Mouse (Mus musculus) v-Abl transformed pro-B cells (cell line): ENCODE results near the gene Slc35g3.

Experiments used
- in situ Hi-C, 2 experiments: fragments of 400-800 bp; cut with MboI; formaldehyde crosslinking; loops; one replicate each; pipeline ENCODE4 v1.15.1; 2025; ENCODE audit not compliant: unreplicated experiment in 2 of 2

The Slc35g3 gene

GRCm38 (mm10) chr11:69758478-69758970 is 3.2 kb downstream of the Slc35g3 start, which contains the start of gene Polr2a:
Gene Polr2a (minus strand): TSS chr11:69758637.
- in situ Hi-C loops: loop anchor here (5.0 to 10.0 kb wide), 4 partner anchors 44 to 124 kb away; partner anchors contain the start of genes Fgf11 (in 2 of the 2), Eif4a1 (in 1 of the 2), Fxr2 (in 1 of the 2) and Tmem95 (in 1 of the 2)

GRCm38 (mm10) chr11:69758090-69758456 is 3.7 kb downstream of the Slc35g3 start:
- in situ Hi-C loops: loop anchor here (5.0 to 10.0 kb wide), 4 partner anchors 44 to 123 kb away; partner anchors contain the start of genes Fgf11 (in 2 of the 2), Eif4a1 (in 1 of the 2), Fxr2 (in 1 of the 2) and Tmem95 (in 1 of the 2)

GRCm38 (mm10) chr11:69757303-69758089 is 4.3 kb downstream of the Slc35g3 start:
- in situ Hi-C loops: loop anchor here (5.0 to 10.0 kb wide), 4 partner anchors 45 to 123 kb away; partner anchors contain the start of genes Fgf11 (in 2 of the 2), Eif4a1 (in 1 of the 2), Fxr2 (in 1 of the 2) and Tmem95 (in 1 of the 2)

- in situ Hi-C loops: loop anchor here (5.0 to 10.0 kb wide), 4 partner anchors 48 to 123 kb away; partner anchors contain the start of genes Fgf11 (in 2 of the 2), Eif4a1 (in 1 of the 2), Fxr2 (in 1 of the 2) and Tmem95 (in 1 of the 2)
Observed at GRCm38 (mm10) chr11:69754701-69755100, 7.1 kb downstream of the Slc35g3 start.

GRCm38 (mm10) chr11:69754233-69754632 is 7.5 kb downstream of the Slc35g3 start:
- in situ Hi-C loops: loop anchor here in 1 of 2 experiments (10.0 kb wide), 1 partner anchor 119 kb away; the partner anchor contains the start of gene Fxr2

GRCm38 (mm10) chr11:69752686-69753085 is 9.1 kb downstream of the Slc35g3 start:
- in situ Hi-C loops: loop anchor here in 1 of 2 experiments (10.0 kb wide), 1 partner anchor 118 kb away; the partner anchor contains the start of gene Fxr2

- in situ Hi-C loops: loop anchor here in 1 of 2 experiments (10.0 kb wide), 1 partner anchor 117 kb away; the partner anchor contains the start of gene Fxr2
Observed at GRCm38 (mm10) chr11:69751635-69752034, 10.1 kb downstream of the Slc35g3 start.

GRCm38 (mm10) chr11:69731408-69731807 is 30.4 kb downstream of the Slc35g3 start:
- in situ Hi-C loops: loop anchor here (5.0 kb wide), 2 partner anchors 146 to 221 kb away; partner anchors contain the start of gene Tmem95 (in 2 of the 2)

GRCm38 (mm10) chr11:69729063-69729462 is 32.7 kb downstream of the Slc35g3 start:
- in situ Hi-C loops: loop anchor here in 1 of 2 experiments (10.0 kb wide), 1 partner anchor 226 kb away; no protein-coding TSS in a partner anchor

GRCm38 (mm10) chr11:69725951-69726350 is 35.8 kb downstream of the Slc35g3 start:
- in situ Hi-C loops: loop anchor here in 1 of 2 experiments (10.0 kb wide), 1 partner anchor 229 kb away; no protein-coding TSS in a partner anchor

GRCm38 (mm10) chr11:69723074-69723473 is 38.7 kb downstream of the Slc35g3 start:
- in situ Hi-C loops: loop anchor here (10.0 to 25.0 kb wide), 2 partner anchors 232 to 464 kb away; no protein-coding TSS in a partner anchor

GRCm38 (mm10) chr11:69720852-69721251 is 40.9 kb downstream of the Slc35g3 start:
- in situ Hi-C loops: loop anchor here (10.0 to 25.0 kb wide), 2 partner anchors 234 to 466 kb away; no protein-coding TSS in a partner anchor

GRCm38 (mm10) chr11:69719423-69719822 is 42.3 kb downstream of the Slc35g3 start:
- in situ Hi-C loops: loop anchor here in 1 of 2 experiments (25.0 kb wide), 1 partner anchor 468 kb away; no protein-coding TSS in a partner anchor

- in situ Hi-C loops: loop anchor here in 1 of 2 experiments (25.0 kb wide), 1 partner anchor 469 kb away; no protein-coding TSS in a partner anchor
Observed at GRCm38 (mm10) chr11:69718661-69719060, 43.1 kb downstream of the Slc35g3 start.

GRCm38 (mm10) chr11:69716953-69717352 is 44.8 kb downstream of the Slc35g3 start:
- in situ Hi-C loops: loop anchor here in 1 of 2 experiments (25.0 kb wide), 1 partner anchor 470 kb away; no protein-coding TSS in a partner anchor

- in situ Hi-C loops: loop anchor here in 1 of 2 experiments (25.0 kb wide), 1 partner anchor 471 kb away; no protein-coding TSS in a partner anchor
Observed at GRCm38 (mm10) chr11:69715929-69716328, 45.8 kb downstream of the Slc35g3 start.

- in situ Hi-C loops: loop anchor here in 1 of 2 experiments (25.0 kb wide), 1 partner anchor 472 kb away; no protein-coding TSS in a partner anchor
Observed at GRCm38 (mm10) chr11:69715482-69715881, 46.3 kb downstream of the Slc35g3 start.

GRCm38 (mm10) chr11:69714636-69715329 is 47.0 kb downstream of the Slc35g3 start:
- in situ Hi-C loops: loop anchor here in 1 of 2 experiments (25.0 kb wide), 1 partner anchor 473 kb away; no protein-coding TSS in a partner anchor

GRCm38 (mm10) chr11:69712954-69713672 is 48.7 kb downstream of the Slc35g3 start:
- in situ Hi-C loops: loop anchor here in 1 of 2 experiments (25.0 kb wide), 1 partner anchor 474 kb away; no protein-coding TSS in a partner anchor
